Mouse (Mus musculus): ENCODE data around the gene Slc39a11.

The Slc39a11 gene

GRCm38 (mm10) chr11:113220649-113221048 lies 429.2 kb downstream of the Slc39a11 start:
- no peak for DNase-seq

- DNase-seq, result no peak
Observed at GRCm38 (mm10) chr11:113214741-113215140, 435.1 kb downstream of the Slc39a11 start.

- DNase-seq, result no peak
Observed at GRCm38 (mm10) chr11:113212390-113213025, 437.4 kb downstream of the Slc39a11 start.

- DNase-seq, result no peak
Observed at GRCm38 (mm10) chr11:113209220-113209878, 440.5 kb downstream of the Slc39a11 start.

GRCm38 (mm10) chr11:113208521-113209072 lies 441.3 kb downstream of the Slc39a11 start:
- no peak for DNase-seq

- no peak for DNase-seq
Observed at GRCm38 (mm10) chr11:113207966-113208365, 441.9 kb downstream of the Slc39a11 start.

- DNase-seq, result no peak
Observed at GRCm38 (mm10) chr11:113206099-113206498, 443.8 kb downstream of the Slc39a11 start.

GRCm38 (mm10) chr11:113203008-113203407 lies 446.9 kb downstream of the Slc39a11 start:
- DNase-seq, result no peak

- DNase-seq, result peak; percentile 78
Observed at GRCm38 (mm10) chr11:113201470-113201997, 448.3 kb downstream of the Slc39a11 start.

GRCm38 (mm10) chr11:113200901-113201300 lies 449.0 kb downstream of the Slc39a11 start:
- DNase-seq, result no peak

GRCm38 (mm10) chr11:113198586-113198985 lies 451.3 kb downstream of the Slc39a11 start:
- DNase-seq, result no peak

- DNase-seq, result no peak
Observed at GRCm38 (mm10) chr11:113197624-113198023, 452.3 kb downstream of the Slc39a11 start.

- DNase-seq, result no peak
Observed at GRCm38 (mm10) chr11:113196234-113197007, 453.5 kb downstream of the Slc39a11 start.

All from lung, postnatal 14 days (tissue).